Mouse (Mus musculus) mature B cell (primary cell): ENCODE data around the gene 2010109A12Rik.

Experiments used
- in situ Hi-C: fragments of 300-500 bp; cut with MboI; formaldehyde crosslinking; loops from 2 replicates; pipeline ENCODE4 v1.14.3; 2019

2010109A12Rik gene

GRCm38 (mm10) chr5:93231721-93232120 is 25.4 kb downstream of the 2010109A12Rik start:
- in situ Hi-C loops, result no loop called here

GRCm38 (mm10) chr5:93232838-93233237 is 26.5 kb downstream of the 2010109A12Rik start:
- in situ Hi-C loops, result no loop called here

- in situ Hi-C loops, result no loop called here
Observed at GRCm38 (mm10) chr5:93234130-93234529, 27.8 kb downstream of the 2010109A12Rik start.

GRCm38 (mm10) chr5:93234605-93235004 is 28.3 kb downstream of the 2010109A12Rik start:
- in situ Hi-C loops, result no loop called here

GRCm38 (mm10) chr5:93235888-93236287 is 29.6 kb downstream of the 2010109A12Rik start:
- in situ Hi-C loops, result no loop called here

GRCm38 (mm10) chr5:93236541-93236940 is 30.2 kb downstream of the 2010109A12Rik start:
- in situ Hi-C loops, result no loop called here

GRCm38 (mm10) chr5:93239590-93240544 is 33.5 kb downstream of the 2010109A12Rik start:
- in situ Hi-C loops, result no loop called here

- in situ Hi-C loops, result no loop called here
Observed at GRCm38 (mm10) chr5:93245280-93245679, 39.0 kb downstream of the 2010109A12Rik start.

GRCm38 (mm10) chr5:93249940-93250578 is 43.7 kb downstream of the 2010109A12Rik start:
- in situ Hi-C loops, result no loop called here

GRCm38 (mm10) chr5:93251001-93251760 is 44.9 kb downstream of the 2010109A12Rik start:
- in situ Hi-C loops, result no loop called here

GRCm38 (mm10) chr5:93255759-93256265 is 49.5 kb downstream of the 2010109A12Rik start:
- in situ Hi-C loops, result no loop called here

- in situ Hi-C loops, result no loop called here
Observed at GRCm38 (mm10) chr5:93256820-93257405, 50.6 kb downstream of the 2010109A12Rik start.

- in situ Hi-C loops, result no loop called here
Observed at GRCm38 (mm10) chr5:93259349-93259748, 53.0 kb downstream of the 2010109A12Rik start.

- in situ Hi-C loops, result loop anchor here (10.0 kb wide), 1 partner anchor 176 kb away; no protein-coding TSS in a partner anchor
Observed at GRCm38 (mm10) chr5:93260983-93261382, 54.7 kb downstream of the 2010109A12Rik start.

- in situ Hi-C loops, result loop anchor here (10.0 kb wide), 1 partner anchor 178 kb away; no protein-coding TSS in a partner anchor
Observed at GRCm38 (mm10) chr5:93262751-93263150, 56.4 kb downstream of the 2010109A12Rik start.
